Mouse (Mus musculus) left cerebral cortex, adult 11 months (tissue): ENCODE measurements at regions not wholly inside any gene's neighbourhood (a gene's known extent, or its start where the extent isn't known, plus 50 kb on each side); places are given as distances from the start of the nearest gene placed in this dataset.
A peak's percentile ranks its signal among the peaks of the same experiment; 100 is the strongest.

Source experiments
- DNase-seq: peaks from one replicate; pipeline ENCODE4 v3.0.0; 2022; ENCODE audit warnings: low spot score

GRCm38 (mm10) chr17:61696717-61697116, 1184.4 kb downstream of the Efna5 start:
- no peak for DNase-seq

GRCm38 (mm10) chr17:61686325-61686724, 1194.8 kb downstream of the Efna5 start:
- no peak for DNase-seq

GRCm38 (mm10) chr17:61684524-61684923, 1196.6 kb downstream of the Efna5 start:
- DNase-seq, result no peak

GRCm38 (mm10) chr17:61670651-61671050, 1210.5 kb downstream of the Efna5 start:
- DNase-seq, result no peak

- peak; percentile 2 for DNase-seq
Observed at GRCm38 (mm10) chr17:61667428-61667827, 1213.7 kb downstream of the Efna5 start.

GRCm38 (mm10) chr17:61664926-61665325, 1216.2 kb downstream of the Efna5 start:
- no peak for DNase-seq

GRCm38 (mm10) chr17:61647576-61647975, 1233.5 kb downstream of the Efna5 start:
- DNase-seq, result no peak

- DNase-seq, result no peak
Observed at GRCm38 (mm10) chr17:61608286-61608685, 1272.8 kb downstream of the Efna5 start.

- no peak for DNase-seq
Observed at GRCm38 (mm10) chr17:61606729-61607481, 1274.2 kb downstream of the Efna5 start.

- DNase-seq, result no peak
Observed at GRCm38 (mm10) chr17:61604246-61604645, 1276.9 kb downstream of the Efna5 start.

- DNase-seq, result no peak
Observed at GRCm38 (mm10) chr17:61589255-61589654, 1291.9 kb downstream of the Efna5 start.

- no peak for DNase-seq
Observed at GRCm38 (mm10) chr17:61578895-61579294, 1302.2 kb downstream of the Efna5 start.

GRCm38 (mm10) chr17:61570933-61571332, 1310.2 kb downstream of the Efna5 start:
- no peak for DNase-seq
